Mouse (Mus musculus): Measurements from ENCODE around the gene Prss40. TPM values are rescaled to one million over a fixed set of nuclear protein-coding genes. Genes with fewer than 3 reads are reported as not detected.
"Not testable (repeated sequence)": the region's sequence is repeated elsewhere in the genome, so short reads cannot be mapped to it uniquely, and the experiment has no call there.

Gene Prss40
- polyA plus RNA-seq, 1 experiment from 2014 or later, result not detected

- Histone ChIP-seq H3K9ac (no peak overlapping the region), H3K4me3 (replicated peaks) (no peak overlapping the region), H3K27ac (replicated peaks) (no peak overlapping the region), H3K36me3 (no peaks in the 10 kb centered on the region), H3K9me3 (replicated peaks) (no peaks in the 10 kb centered on the region), H3K27me3 (peaks cover 8% of the 10 kb centered on the region; the same call in 1 of the 2 replicates), H3K4me1 (no peaks in the 10 kb centered on the region), H3K4me2 (replicated peaks) (no peak overlapping the region)
- no peak for ATAC-seq (ENCODE audit: insufficient number of reproducible peaks, low FRiP score, low TSS enrichment, low read depth)
- 86% methylated on average over 6 of the region's 6 CpGs for WGBS
Measured at GRCm38 (mm10) chr1:34573221-34573620, 12.5 kb upstream of the Prss40 start.

GRCm38 (mm10) chr1:34571431-34571830 lies 10.7 kb upstream of the Prss40 start:
- H3K4me1 ChIP-seq, result no peaks in the 10 kb centered on the region
- WGBS, result 72% methylated on average over 6 of the region's 6 CpGs
- ATAC-seq (ENCODE audit: insufficient number of reproducible peaks, low FRiP score, low TSS enrichment, low read depth), result no peak

GRCm38 (mm10) chr1:34569876-34570275 lies 9.1 kb upstream of the Prss40 start:
- WGBS, result 94% methylated on average over 2 of the region's 2 CpGs
- Histone ChIP-seq H3K4me1 (no peaks in the 10 kb centered on the region), H3K4me2 (replicated peaks) (no peak overlapping the region), H3K9ac (no peak overlapping the region), H3K27ac (replicated peaks) (no peak overlapping the region), H3K36me3 (no peaks in the 10 kb centered on the region), H3K9me3 (replicated peaks) (no peaks in the 10 kb centered on the region), H3K4me3 (replicated peaks) (no peak overlapping the region), H3K27me3 (no peaks in the 10 kb centered on the region)
- no peak for ATAC-seq (ENCODE audit: insufficient number of reproducible peaks, low FRiP score, low TSS enrichment, low read depth)

More at GRCm38 (mm10) chr1:34571431-34571830, 10.7 kb upstream of the Prss40 start:
- no peak overlapping the region for H3K4me2 ChIP-seq (replicated peaks)
- H3K27ac ChIP-seq (replicated peaks), result no peak overlapping the region
- no peaks in the 10 kb centered on the region for H3K9me3 ChIP-seq (replicated peaks)
- H3K9ac ChIP-seq, result no peak overlapping the region
- peaks cover 3% of the 10 kb centered on the region; the same call in 1 of the 2 replicates for H3K27me3 ChIP-seq
- H3K4me3 ChIP-seq (replicated peaks), result no peak overlapping the region
- H3K36me3 ChIP-seq, result no peaks in the 10 kb centered on the region

GRCm38 (mm10) chr1:34568120-34568519 lies 7.4 kb upstream of the Prss40 start:
- H3K9me3 ChIP-seq (replicated peaks), result no peaks in the 10 kb centered on the region
- no peak overlapping the region for H3K27ac ChIP-seq (replicated peaks)
- no peaks in the 10 kb centered on the region for H3K4me1 ChIP-seq
- no peak overlapping the region for H3K4me3 ChIP-seq (replicated peaks)
- ATAC-seq (ENCODE audit: insufficient number of reproducible peaks, low FRiP score, low TSS enrichment, low read depth), result no peak
- H3K27me3 ChIP-seq, result no peaks in the 10 kb centered on the region
- no peak overlapping the region for H3K4me2 ChIP-seq (replicated peaks)
- H3K9ac ChIP-seq, result no peak overlapping the region
- no peaks in the 10 kb centered on the region for H3K36me3 ChIP-seq
- WGBS, result 98% methylated on average over 2 of the region's 2 CpGs

GRCm38 (mm10) chr1:34564383-34565045 lies 3.8 kb upstream of the Prss40 start:
- Histone ChIP-seq H3K9ac (no peak overlapping the region), H3K4me3 (replicated peaks) (no peak overlapping the region), H3K4me2 (replicated peaks) (no peak overlapping the region), H3K27me3 (no peaks in the 10 kb centered on the region), H3K9me3 (replicated peaks) (no peaks in the 10 kb centered on the region), H3K36me3 (no peaks in the 10 kb centered on the region), H3K4me1 (no peaks in the 10 kb centered on the region), H3K27ac (replicated peaks) (no peak overlapping the region)
- no peak for ATAC-seq (ENCODE audit: insufficient number of reproducible peaks, low FRiP score, low TSS enrichment, low read depth)
- 72% methylated on average over 8 of the region's 8 CpGs for WGBS

- 82% methylated on average over 7 of the region's 7 CpGs for WGBS
- Histone ChIP-seq H3K36me3 (no peaks in the 10 kb centered on the region), H3K27me3 (no peaks in the 10 kb centered on the region), H3K4me3 (replicated peaks) (no peak overlapping the region), H3K4me1 (no peaks in the 10 kb centered on the region), H3K27ac (replicated peaks) (no peak overlapping the region), H3K4me2 (replicated peaks) (no peak overlapping the region), H3K9me3 (replicated peaks) (no peaks in the 10 kb centered on the region), H3K9ac (no peak overlapping the region)
- no peak for ATAC-seq (ENCODE audit: insufficient number of reproducible peaks, low FRiP score, low TSS enrichment, low read depth)
Measured at GRCm38 (mm10) chr1:34554275-34554674, 6.5 kb downstream of the Prss40 start.

- no peaks in the 10 kb centered on the region for H3K27me3 ChIP-seq
- no peaks in the 10 kb centered on the region for H3K4me1 ChIP-seq
- H3K9me3 ChIP-seq (replicated peaks), result no peaks in the 10 kb centered on the region
- no peak overlapping the region for H3K4me2 ChIP-seq (replicated peaks)
- no peak overlapping the region for H3K9ac ChIP-seq
- no peak overlapping the region for H3K27ac ChIP-seq (replicated peaks)
- no peak for ATAC-seq (ENCODE audit: insufficient number of reproducible peaks, low FRiP score, low TSS enrichment, low read depth)
- no peak overlapping the region for H3K4me3 ChIP-seq (replicated peaks)
- WGBS, result 91% methylated on average over 1 of the region's 1 CpGs
- H3K36me3 ChIP-seq, result no peaks in the 10 kb centered on the region
Measured at GRCm38 (mm10) chr1:34553690-34554089, 7.1 kb downstream of the Prss40 start.

GRCm38 (mm10) chr1:34547074-34547473 lies 13.7 kb downstream of the Prss40 start:
- no peaks in the 10 kb centered on the region for H3K9me3 ChIP-seq (replicated peaks)
- H3K4me3 ChIP-seq (replicated peaks), result no peak overlapping the region
- H3K4me1 ChIP-seq, result no peaks in the 10 kb centered on the region
- no peak overlapping the region for H3K9ac ChIP-seq
- H3K27ac ChIP-seq (replicated peaks), result no peak overlapping the region
- no peaks in the 10 kb centered on the region for H3K36me3 ChIP-seq
- no peaks in the 10 kb centered on the region for H3K27me3 ChIP-seq
- H3K4me2 ChIP-seq (replicated peaks), result no peak overlapping the region
- WGBS, result 67% methylated on average over 1 of the region's 1 CpGs
- ATAC-seq (ENCODE audit: insufficient number of reproducible peaks, low FRiP score, low TSS enrichment, low read depth), result no peak

- Histone ChIP-seq H3K27ac (replicated peaks) (no peak overlapping the region), H3K4me2 (replicated peaks) (peak overlapping the region; percentile 40), H3K36me3 (no peaks in the 10 kb centered on the region), H3K9me3 (replicated peaks) (no peaks in the 10 kb centered on the region), H3K9ac (no peak overlapping the region), H3K4me1 (peaks cover 9% of the 10 kb centered on the region), H3K4me3 (replicated peaks) (peak overlapping the region; percentile 16), H3K27me3 (peaks cover 34% of the 10 kb centered on the region)
- 3% methylated on average over 16 of the region's 16 CpGs for WGBS
- no peak for ATAC-seq (ENCODE audit: insufficient number of reproducible peaks, low FRiP score, low TSS enrichment, low read depth)
Measured at GRCm38 (mm10) chr1:34536767-34537485, 23.8 kb downstream of the Prss40 start.

GRCm38 (mm10) chr1:34536291-34536766 lies 24.4 kb downstream of the Prss40 start:
- Histone ChIP-seq H3K9ac (no peak overlapping the region), H3K27me3 (peaks cover 34% of the 10 kb centered on the region), H3K9me3 (replicated peaks) (no peaks in the 10 kb centered on the region), H3K4me2 (replicated peaks) (peak overlapping the region; percentile 40), H3K36me3 (no peaks in the 10 kb centered on the region), H3K4me3 (replicated peaks) (peak overlapping the region; percentile 16), H3K4me1 (peaks cover 9% of the 10 kb centered on the region), H3K27ac (replicated peaks) (no peak overlapping the region)
- WGBS, result 1% methylated on average over 14 of the region's 14 CpGs
- no peak for ATAC-seq (ENCODE audit: insufficient number of reproducible peaks, low FRiP score, low TSS enrichment, low read depth)

GRCm38 (mm10) chr1:34535043-34535698 lies 25.6 kb downstream of the Prss40 start, which contains the start of gene Cfc1:
Gene Cfc1, plus strand, starts transcription at chr1:34535648.
- not testable (repeated sequence) for H3K9ac ChIP-seq; H3K9me3 ChIP-seq (replicated peaks); ATAC-seq (ENCODE audit: insufficient number of reproducible peaks, low FRiP score, low TSS enrichment, low read depth); H3K4me1 ChIP-seq; H3K36me3 ChIP-seq; H3K27ac ChIP-seq (replicated peaks)
- WGBS, result 24% methylated on average over 7 of the region's 7 CpGs
- peak within 1 kb of the TSS; percentile 40 for H3K4me2 ChIP-seq (replicated peaks)
- peak within 1 kb of the TSS; percentile 16 for H3K4me3 ChIP-seq (replicated peaks)
- H3K27me3 ChIP-seq, result peaks cover 34% of the 10 kb centered on the region

All from embryonic facial prominence, embryonic 15.5 days (tissue).